Mouse (Mus musculus): ENCODE measurements at regions not wholly inside any gene's neighbourhood (a gene's known extent, or its start where the extent isn't known, plus 50 kb on each side); places are given as distances from the start of the nearest gene placed in this dataset.
"Not testable (repeated sequence)": the region's sequence is repeated elsewhere in the genome, so short reads cannot be mapped to it uniquely, and the experiment has no call there.

- H3K36me3 ChIP-seq; H3K9ac ChIP-seq (replicated peaks); H3K27ac ChIP-seq (replicated peaks); H3K4me3 ChIP-seq; H3K4me1 ChIP-seq; H3K9me3 ChIP-seq; H3K27me3 ChIP-seq; H3K4me2 ChIP-seq (replicated peaks): not testable (repeated sequence)
- 60% methylated on average over 5 of the region's 5 CpGs for WGBS
- peak; percentile 74; the same call in 1 of the 2 replicates for ATAC-seq (ENCODE audit: low FRiP score, low read depth)
Observed at GRCm38 (mm10) chr12:117327086-117327485, 189.2 kb upstream of the Rapgef5 start.

GRCm38 (mm10) chr12:117330418-117330817, 185.9 kb upstream of the Rapgef5 start:
- no peak overlapping the region for H3K9ac ChIP-seq (replicated peaks)
- peaks cover 6% of the 10 kb centered on the region; the same call in 1 of the 2 replicates for H3K9me3 ChIP-seq
- ATAC-seq (ENCODE audit: low FRiP score, low read depth) = no peak
- H3K4me1 ChIP-seq = no peaks in the 10 kb centered on the region
- no peaks in the 10 kb centered on the region for H3K27me3 ChIP-seq
- no peaks in the 10 kb centered on the region for H3K36me3 ChIP-seq
- H3K4me2 ChIP-seq (replicated peaks) = no peak overlapping the region
- H3K27ac ChIP-seq (replicated peaks) = no peak overlapping the region
- no peak overlapping the region for H3K4me3 ChIP-seq

- no peak for ATAC-seq (ENCODE audit: low FRiP score, low read depth)
- Histone ChIP-seq H3K27me3 (no peaks in the 10 kb centered on the region), H3K9ac (replicated peaks) (no peak overlapping the region), H3K4me2 (replicated peaks) (no peak overlapping the region), H3K4me1 (peaks cover 32% of the 10 kb centered on the region), H3K4me3 (no peak overlapping the region), H3K9me3 (no peaks in the 10 kb centered on the region), H3K27ac (replicated peaks) (no peak overlapping the region), H3K36me3 (no peaks in the 10 kb centered on the region)
- WGBS = 69% methylated on average over 4 of the region's 4 CpGs
Observed at GRCm38 (mm10) chr12:117336856-117337255, 179.4 kb upstream of the Rapgef5 start.

DNA sequence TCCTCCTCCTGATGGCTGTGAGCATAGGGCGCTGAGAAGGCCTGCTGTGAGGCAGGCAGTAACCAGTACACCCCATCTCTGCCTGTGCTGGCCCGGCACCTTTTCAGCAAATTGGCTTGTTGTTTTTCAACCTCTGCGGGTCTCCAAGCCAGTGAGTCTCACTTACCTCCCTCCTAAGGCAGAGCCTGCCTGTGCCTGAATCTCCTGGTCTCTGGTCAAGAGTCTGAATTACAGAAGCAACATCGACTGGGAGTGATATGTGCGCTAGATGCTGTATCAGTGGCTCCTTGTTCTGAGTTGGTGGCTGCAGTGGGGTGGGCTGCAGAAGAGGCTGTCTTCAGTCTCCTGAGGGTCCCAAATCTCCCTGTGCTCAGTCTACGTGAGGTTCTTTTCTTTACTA, 174.0 kb upstream of the Rapgef5 start:
- Histone ChIP-seq H3K4me2 (replicated peaks) (no peak overlapping the region), H3K27ac (replicated peaks) (peak overlapping the region; percentile 80), H3K9me3 (no peaks in the 10 kb centered on the region), H3K4me3 (no peak overlapping the region), H3K4me1 (peaks cover 69% of the 10 kb centered on the region), H3K36me3 (no peaks in the 10 kb centered on the region), H3K9ac (replicated peaks) (no peak overlapping the region; the same call in 1 of the 2 replicates), H3K27me3 (no peaks in the 10 kb centered on the region)
- WGBS = 34% methylated on average over 6 of the region's 6 CpGs
- no peak for ATAC-seq (ENCODE audit: low FRiP score, low read depth)

DNA sequence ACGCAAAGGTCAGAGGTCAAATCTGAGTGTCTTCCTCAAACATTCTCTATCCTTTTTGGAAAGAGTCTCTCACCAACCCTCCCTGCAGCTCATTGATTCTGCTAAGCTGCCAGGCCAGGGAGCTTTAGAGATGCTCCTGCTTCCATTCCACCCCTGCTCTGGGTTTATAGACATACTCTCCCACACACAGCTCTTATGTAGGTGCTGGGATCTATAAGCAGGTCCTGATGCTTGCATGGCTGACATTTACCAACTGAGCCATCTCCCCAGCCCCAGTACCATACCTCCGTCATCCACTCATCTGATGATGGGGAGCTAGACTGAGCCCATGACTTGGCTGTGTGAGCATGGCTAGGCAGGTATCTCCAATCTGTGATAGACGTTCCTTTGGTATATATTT, 173.2 kb upstream of the Rapgef5 start:
- Histone ChIP-seq H3K4me1 (peaks cover 67% of the 10 kb centered on the region), H3K9ac (replicated peaks) (no peak overlapping the region), H3K27ac (replicated peaks) (peak overlapping the region; percentile 80), H3K4me2 (replicated peaks) (no peak overlapping the region), H3K9me3 (no peaks in the 10 kb centered on the region), H3K36me3 (no peaks in the 10 kb centered on the region), H3K4me3 (no peak overlapping the region), H3K27me3 (no peaks in the 10 kb centered on the region)
- ATAC-seq (ENCODE audit: low FRiP score, low read depth) = no peak
- 76% methylated on average over 3 of the region's 3 CpGs for WGBS

DNA sequence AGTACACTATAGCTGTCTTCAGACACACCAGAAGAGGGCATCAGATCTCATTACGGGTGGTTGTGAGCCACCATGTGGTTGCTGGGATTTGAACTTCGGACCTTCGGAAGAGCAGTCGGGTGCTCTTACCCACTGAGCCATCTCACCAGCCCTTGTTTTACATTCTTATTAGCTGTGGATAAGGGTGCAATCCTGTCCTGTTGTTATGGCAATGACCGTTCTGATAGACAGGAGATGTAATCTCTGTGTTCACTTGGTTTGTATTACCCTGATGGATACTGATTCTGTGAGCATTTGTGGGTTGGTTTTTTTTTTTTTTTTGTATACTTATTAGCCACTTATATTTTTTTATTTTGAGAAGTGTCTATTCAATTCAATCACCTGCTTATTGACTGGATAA, 172.7 kb upstream of the Rapgef5 start:
- WGBS = 56% methylated on average over 5 of the region's 5 CpGs
- peaks cover 67% of the 10 kb centered on the region for H3K4me1 ChIP-seq

DNA sequence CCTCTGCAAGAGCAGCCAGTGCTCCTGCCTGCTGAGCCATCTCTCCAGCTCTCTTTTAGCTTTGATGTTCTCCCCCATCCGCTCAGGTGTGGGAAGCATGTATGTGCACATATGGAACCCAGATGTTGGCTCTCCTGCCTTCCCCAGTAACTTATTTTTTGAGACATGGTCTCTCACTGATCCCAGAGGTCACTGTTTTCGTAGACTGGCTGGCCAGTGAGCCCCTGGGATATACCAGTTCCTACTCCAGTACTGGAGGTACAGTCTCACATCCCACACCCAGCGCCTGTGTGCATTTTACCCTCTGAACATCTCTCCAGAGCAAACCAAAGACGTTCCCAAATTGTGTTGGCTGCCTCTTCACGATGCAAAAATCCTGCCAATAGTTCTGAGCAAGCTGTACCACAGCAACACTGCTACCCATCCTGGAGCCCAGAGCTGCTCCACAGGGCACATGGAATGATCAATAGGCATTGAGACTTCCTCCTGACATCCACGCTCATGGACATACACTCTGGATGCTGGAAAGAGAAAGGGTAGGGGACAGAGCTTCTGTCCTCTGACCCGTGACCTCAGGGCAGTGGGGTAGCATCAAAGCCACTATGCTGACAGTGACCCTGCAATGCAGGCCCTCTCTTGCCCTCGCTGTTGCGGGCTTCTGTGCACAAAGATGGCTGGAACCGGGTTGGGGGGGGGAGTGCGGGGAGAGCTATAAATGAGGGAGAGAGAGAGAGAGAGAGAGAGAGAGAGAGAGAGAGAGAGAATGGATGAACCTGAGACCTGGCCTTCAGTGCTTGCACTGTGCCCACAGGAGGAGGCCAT, 171.8 kb upstream of the Rapgef5 start:
- H3K27ac ChIP-seq (replicated peaks) = peak overlapping the region; percentile 99
- H3K9me3 ChIP-seq = no peaks in the 10 kb centered on the region
- peak; percentile 42 for ATAC-seq (ENCODE audit: low FRiP score, low read depth)
- H3K36me3 ChIP-seq = no peaks in the 10 kb centered on the region
- H3K4me1 ChIP-seq = peaks cover 67% of the 10 kb centered on the region
- no peaks in the 10 kb centered on the region for H3K27me3 ChIP-seq
- H3K4me2 ChIP-seq (replicated peaks) = peak overlapping the region; percentile 53
- 18% methylated on average over 11 of the region's 11 CpGs for WGBS
- no peak overlapping the region for H3K4me3 ChIP-seq
- H3K9ac ChIP-seq (replicated peaks) = peak overlapping the region; percentile 33; the same call in 1 of the 2 replicates

More for the DNA sequence above, 172.7 kb upstream of the Rapgef5 start:
- not testable (repeated sequence) for H3K27me3 ChIP-seq; H3K36me3 ChIP-seq; H3K4me2 ChIP-seq (replicated peaks); ATAC-seq (ENCODE audit: low FRiP score, low read depth); H3K9ac ChIP-seq (replicated peaks); H3K4me3 ChIP-seq; H3K9me3 ChIP-seq
- H3K27ac ChIP-seq (replicated peaks) = peak overlapping the region; percentile 80; the same call in 1 of the 2 replicates

DNA sequence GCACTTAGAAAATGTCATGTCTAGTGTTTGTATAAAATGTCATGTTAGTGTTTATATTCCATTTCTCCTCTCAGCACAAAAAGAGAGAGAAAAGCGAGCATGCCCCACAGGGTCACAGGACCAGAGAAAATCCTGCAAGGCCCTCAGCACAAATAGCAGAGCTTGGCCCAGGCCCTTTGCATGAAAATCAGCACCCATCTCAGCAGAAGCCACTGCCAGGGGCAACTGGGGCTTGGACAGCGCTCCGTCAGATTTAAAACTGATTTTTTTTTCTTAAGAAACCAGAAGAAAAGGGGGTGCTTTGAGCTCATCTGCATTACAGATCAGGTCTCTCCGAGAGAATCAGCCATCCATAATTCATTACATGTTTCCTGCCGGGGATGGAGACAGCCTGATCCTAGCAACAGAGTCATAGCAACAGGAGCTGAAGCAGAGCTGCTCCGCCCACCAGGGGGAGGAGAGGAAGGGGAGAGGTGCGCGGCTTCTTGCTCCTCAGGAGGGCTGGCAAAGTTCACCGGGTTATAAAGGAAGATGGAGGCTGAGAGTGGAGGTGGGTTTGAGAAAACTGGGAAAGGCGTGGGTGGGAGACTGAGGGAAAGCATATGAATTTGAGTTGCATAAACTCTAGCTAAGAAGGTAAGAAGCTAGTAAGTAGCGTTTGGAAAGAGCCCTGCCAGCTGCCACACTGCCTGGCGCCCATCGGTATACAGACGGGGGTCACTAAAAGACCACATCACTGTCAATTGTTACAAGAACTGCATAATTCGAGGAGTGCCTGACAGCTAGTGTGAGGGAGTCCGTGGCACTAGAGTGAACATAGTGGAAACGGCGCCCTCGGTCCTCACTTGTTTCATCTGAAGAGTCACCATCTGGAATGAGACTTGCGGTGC, 170.9 kb upstream of the Rapgef5 start:
- ATAC-seq (ENCODE audit: low FRiP score, low read depth) = peak; percentile 93
- Histone ChIP-seq H3K27ac (replicated peaks) (peak overlapping the region; percentile 99), H3K9ac (replicated peaks) (peak overlapping the region; percentile 33), H3K4me3 (peak overlapping the region; percentile 23), H3K4me1 (peaks cover 62% of the 10 kb centered on the region), H3K36me3 (no peaks in the 10 kb centered on the region), H3K27me3 (no peaks in the 10 kb centered on the region), H3K4me2 (replicated peaks) (peak overlapping the region; percentile 53), H3K9me3 (no peaks in the 10 kb centered on the region)
- WGBS = 8% methylated on average over 20 of the region's 20 CpGs

DNA sequence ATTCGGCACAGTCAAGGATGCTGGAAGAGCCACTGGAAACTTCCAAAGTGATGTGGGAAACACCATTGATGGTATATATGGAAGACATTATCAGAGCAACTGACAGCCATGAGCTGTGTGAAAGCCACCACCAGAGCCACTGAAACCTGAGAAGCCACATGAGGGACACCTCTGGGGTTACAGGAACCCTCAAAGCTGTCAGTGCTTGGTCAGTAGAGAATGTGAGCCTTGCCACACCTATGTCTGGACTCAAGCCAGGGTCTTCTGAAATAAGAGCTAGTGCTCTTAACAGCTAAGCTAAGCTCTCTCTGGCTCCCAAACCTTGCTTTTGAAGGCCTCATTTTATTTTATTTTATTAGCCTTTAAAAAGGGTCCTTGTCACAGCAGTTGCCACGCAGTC, 170.2 kb upstream of the Rapgef5 start:
- Histone ChIP-seq H3K27ac (replicated peaks) (peak overlapping the region; percentile 99), H3K36me3 (no peaks in the 10 kb centered on the region), H3K9ac (replicated peaks) (no peak overlapping the region), H3K9me3 (no peaks in the 10 kb centered on the region), H3K27me3 (no peaks in the 10 kb centered on the region), H3K4me2 (replicated peaks) (peak overlapping the region; percentile 53), H3K4me1 (peaks cover 60% of the 10 kb centered on the region), H3K4me3 (peak overlapping the region; percentile 23; the same call in 1 of the 2 replicates)
- WGBS = 71% methylated on average over 2 of the region's 2 CpGs
- no peak for ATAC-seq (ENCODE audit: low FRiP score, low read depth)

GRCm38 (mm10) chr12:117347135-117347534, 169.1 kb upstream of the Rapgef5 start:
- Histone ChIP-seq H3K9ac (replicated peaks) (no peak overlapping the region), H3K4me1 (peaks cover 60% of the 10 kb centered on the region), H3K4me3 (no peak overlapping the region), H3K27ac (replicated peaks) (peak overlapping the region; percentile 99), H3K36me3 (no peaks in the 10 kb centered on the region), H3K4me2 (replicated peaks) (no peak overlapping the region), H3K9me3 (no peaks in the 10 kb centered on the region), H3K27me3 (no peaks in the 10 kb centered on the region)
- no peak for ATAC-seq (ENCODE audit: low FRiP score, low read depth)
- 27% methylated on average over 3 of the region's 3 CpGs for WGBS

- no peak for ATAC-seq (ENCODE audit: low FRiP score, low read depth)
- Histone ChIP-seq H3K4me1 (peaks cover 54% of the 10 kb centered on the region), H3K36me3 (no peaks in the 10 kb centered on the region), H3K27ac (replicated peaks) (no peak overlapping the region), H3K27me3 (no peaks in the 10 kb centered on the region), H3K9ac (replicated peaks) (no peak overlapping the region), H3K4me2 (replicated peaks) (no peak overlapping the region), H3K9me3 (no peaks in the 10 kb centered on the region), H3K4me3 (no peak overlapping the region)
- 87% methylated on average over 3 of the region's 3 CpGs for WGBS
Observed at GRCm38 (mm10) chr12:117348516-117348915, 167.8 kb upstream of the Rapgef5 start.

DNA sequence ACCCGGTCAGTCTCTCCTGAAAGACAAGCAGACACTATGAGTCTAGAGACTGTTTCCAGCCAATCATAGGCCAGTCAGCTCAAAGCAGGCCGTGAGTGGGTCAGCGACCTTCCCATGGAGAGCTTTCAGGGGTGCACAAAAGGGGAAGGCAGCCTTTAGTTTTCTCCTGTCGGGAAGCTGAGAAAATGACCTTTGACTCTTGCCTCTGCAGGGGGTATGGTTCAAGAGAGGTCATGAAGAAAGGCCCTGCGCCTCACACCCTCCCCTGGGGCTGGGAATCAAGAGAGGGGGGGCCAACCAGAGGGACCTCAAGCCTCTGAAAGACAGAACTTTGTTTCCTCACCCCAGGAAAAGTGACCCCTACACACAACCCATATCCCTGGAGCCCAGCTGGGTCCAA, 164.4 kb upstream of the Rapgef5 start:
- Histone ChIP-seq H3K4me2 (replicated peaks) (no peak overlapping the region), H3K36me3 (no peaks in the 10 kb centered on the region), H3K4me3 (no peak overlapping the region), H3K27ac (replicated peaks) (peak overlapping the region; percentile 50), H3K9ac (replicated peaks) (no peak overlapping the region), H3K27me3 (no peaks in the 10 kb centered on the region), H3K9me3 (no peaks in the 10 kb centered on the region), H3K4me1 (peaks cover 24% of the 10 kb centered on the region)
- peak; percentile 38; the same call in 1 of the 2 replicates for ATAC-seq (ENCODE audit: low FRiP score, low read depth)
- 2% methylated on average over 5 of the region's 5 CpGs for WGBS
